Mouse (Mus musculus): ENCODE measurements at regions not wholly inside any gene's neighbourhood (a gene's known extent, or its start where the extent isn't known, plus 50 kb on each side); places are given as distances from the start of the nearest gene placed in this dataset.
A peak's percentile ranks its signal among the peaks of the same experiment; 100 is the strongest.

DNA sequence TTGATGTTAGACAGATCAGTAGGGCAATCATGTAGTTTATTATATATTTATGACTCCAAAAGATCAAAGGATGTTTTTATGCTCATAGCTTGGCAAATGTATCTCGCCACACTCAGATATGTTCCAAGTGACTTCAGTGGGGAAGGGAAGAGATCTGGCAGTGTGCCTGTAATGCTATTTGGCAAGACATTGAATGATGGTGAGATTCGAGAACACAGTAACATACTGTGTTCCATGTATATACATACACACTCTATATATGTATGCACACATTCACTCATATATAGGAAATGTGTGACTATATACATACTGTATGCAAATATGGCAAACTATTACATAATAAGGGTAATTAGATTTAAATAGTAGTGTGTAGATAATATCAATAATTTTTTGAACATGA is 577.3 kb upstream of the Arrdc4 start:
- no peak for DNase-seq (ENCODE audit: inconsistent ontology term)

DNA sequence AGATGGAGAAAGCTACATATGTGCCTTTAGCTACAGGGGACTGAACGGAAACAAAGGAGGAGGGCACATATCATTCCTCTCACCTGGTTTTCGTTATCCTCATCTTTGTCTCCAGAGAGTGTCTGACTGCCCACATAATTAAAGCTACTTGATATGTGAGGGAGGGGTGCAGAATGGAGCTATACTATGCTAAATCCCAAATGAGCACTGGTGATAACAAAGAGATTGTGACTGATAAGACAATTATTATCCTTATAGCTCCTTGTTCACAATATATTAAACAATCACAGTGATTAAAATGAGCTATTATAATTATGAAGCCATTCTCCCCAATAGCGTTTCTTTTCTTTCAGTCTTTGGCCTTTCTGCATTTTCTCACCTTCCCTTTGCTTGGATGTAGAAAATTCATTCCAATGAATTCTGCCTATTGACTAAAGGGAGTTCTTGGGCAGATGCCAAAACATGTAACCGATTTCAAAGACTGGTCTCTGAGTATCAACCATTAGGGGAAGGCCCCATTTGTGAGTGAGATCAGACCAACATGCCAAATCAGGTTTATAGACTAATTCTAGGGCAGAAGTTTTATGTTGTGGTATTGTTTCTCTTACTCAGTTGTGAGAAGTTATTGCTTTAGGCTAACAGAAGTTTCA is 528.1 kb upstream of the Arrdc4 start:
- DNase-seq (ENCODE audit: inconsistent ontology term) = no peak

- no peak for DNase-seq (ENCODE audit: inconsistent ontology term)
Observed at GRCm38 (mm10) chr7:69276376-69277055, 527.5 kb upstream of the Arrdc4 start.

DNA sequence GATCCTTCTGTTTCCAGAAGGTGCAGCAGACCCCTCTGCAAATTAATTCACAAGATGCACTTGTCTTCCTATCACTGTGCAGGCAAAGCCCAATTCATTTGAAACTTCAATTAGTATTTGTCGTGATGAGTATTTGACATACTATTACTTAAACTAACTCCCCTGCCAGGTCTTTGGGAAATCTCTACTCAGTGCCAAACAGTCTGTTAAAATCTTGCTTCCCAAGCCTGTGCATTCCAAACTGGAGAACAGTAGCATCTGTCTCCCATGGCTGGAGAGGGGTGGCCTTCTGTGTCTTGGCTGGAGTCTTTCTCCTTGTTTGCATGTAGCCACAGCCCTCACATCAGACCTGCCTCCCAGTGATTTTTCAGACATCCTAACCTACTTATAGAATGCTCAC is 524.6 kb upstream of the Arrdc4 start:
- no peak for DNase-seq (ENCODE audit: inconsistent ontology term)

GRCm38 (mm10) chr7:69244519-69244918 is 495.5 kb upstream of the Arrdc4 start:
- DNase-seq (ENCODE audit: inconsistent ontology term) = peak; percentile 40

- peak; percentile 40 for DNase-seq (ENCODE audit: inconsistent ontology term)
Observed at GRCm38 (mm10) chr7:69233296-69233695, 484.3 kb upstream of the Arrdc4 start.

DNA sequence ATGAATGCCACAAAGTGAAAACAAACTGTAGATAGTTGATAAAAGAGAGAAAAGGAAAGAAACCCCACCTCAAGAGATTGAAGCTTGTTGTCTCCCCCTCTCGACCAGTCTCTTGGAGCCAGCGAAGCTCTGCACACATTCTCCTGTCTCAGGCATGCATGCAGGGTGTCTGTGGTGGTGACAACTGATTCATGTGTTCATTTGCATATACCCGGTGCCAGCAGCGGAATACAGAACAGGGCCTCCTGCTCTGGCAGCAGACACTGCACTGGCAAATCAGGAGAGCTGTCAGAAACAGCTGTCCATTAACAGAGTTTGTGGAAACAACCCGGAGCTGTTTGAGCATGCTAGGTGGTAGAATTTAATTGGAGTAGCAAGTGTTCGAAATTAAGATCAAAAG is 468.8 kb upstream of the Arrdc4 start:
- peak; percentile 34 for DNase-seq (ENCODE audit: inconsistent ontology term)
